Comparison of ENCODE assay signal across 14 mouse cellular contexts in the genomic region with DNA sequence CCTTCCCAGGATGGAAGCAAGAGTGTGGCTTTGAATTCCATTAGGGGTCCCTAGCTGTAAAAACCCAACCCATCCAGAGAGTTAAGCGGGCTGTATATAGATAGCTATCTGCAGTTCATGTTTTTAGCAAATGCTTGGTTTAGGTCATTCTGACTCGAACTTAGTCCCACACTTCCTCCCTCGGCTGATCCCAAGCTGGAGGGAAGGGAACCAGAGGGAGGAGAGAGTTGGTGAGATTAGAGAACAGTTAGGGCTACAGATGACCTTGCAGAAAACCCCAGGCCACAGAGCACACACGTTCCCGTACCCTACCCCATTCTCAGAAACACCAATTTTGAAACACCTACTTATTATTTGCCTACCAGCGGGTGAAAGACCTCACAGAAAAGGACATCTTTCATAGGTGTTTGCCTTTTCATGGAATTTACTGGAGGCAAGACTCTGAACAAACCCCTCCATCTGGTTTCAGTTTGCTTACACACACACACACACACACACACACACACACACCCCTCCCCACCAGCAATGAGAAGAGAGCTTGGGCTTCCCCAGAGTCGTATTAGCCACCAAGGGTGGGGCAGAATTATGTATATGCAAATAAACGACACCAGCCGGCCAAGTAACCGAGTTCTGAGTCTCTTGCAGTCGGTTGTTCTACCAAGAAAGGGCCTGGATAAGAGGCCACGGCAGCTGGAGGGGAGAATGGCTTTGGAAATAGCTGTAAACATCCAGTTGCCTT. TPM values are rescaled to one million over a fixed set of nuclear protein-coding genes. Genes with fewer than 3 reads are reported as not detected.
DNase-seq lines count a peak whose midpoint lies in the region; ATAC-seq lines count a peak whose summit lies in the region.
"Had no signal": no experiment of that assay in that cellular context is flagged by ENCODE, and none has a peak within 500 bp of the region (broad histone marks: within the 10 kb centered on the region; RNA-seq: fewer than 3 reads in every experiment).

No protein-coding gene starts in this region.

- H3K4me1 ChIP-seq in hindbrain, embryonic 12.5 days: peaks cover 8% of the 10 kb centered on the region
- H3K4me1 ChIP-seq in hindbrain, embryonic 11.5 days (replicated peaks; ENCODE audit: control insufficient read depth, insufficient read depth, low read length): no peaks in the 10 kb centered on the region
- peaks cover 38% of the 10 kb centered on the region for H3K4me1 ChIP-seq in megakaryocyte, embryonic 14.5 days
- H3K4me1 ChIP-seq in limb, embryonic 10.5 days: peaks cover 49% of the 10 kb centered on the region
- H3K4me1 ChIP-seq in forebrain, embryonic 16.5 days (replicated peaks; ENCODE audit: control insufficient read depth, insufficient read depth, low read length): no peaks in the 10 kb centered on the region

- no peak overlapping the region for H3K4me2 ChIP-seq in hindbrain, embryonic 12.5 days (replicated peaks)
- no peak overlapping the region for H3K4me2 ChIP-seq in hindbrain, embryonic 11.5 days (replicated peaks; ENCODE audit: low read depth, low read length)
- H3K4me2 ChIP-seq in forebrain, embryonic 16.5 days (ENCODE audit: low read length): no peak overlapping the region
- H3K4me2 ChIP-seq: midbrain, embryonic 12.5 days had no signal

- H3K4me3 ChIP-seq in hindbrain, embryonic 12.5 days: no peak overlapping the region
- H3K4me3 ChIP-seq in hindbrain, embryonic 11.5 days (ENCODE audit: low read depth, low read length): no peak overlapping the region
- peak overlapping the region; percentile 19 for H3K4me3 ChIP-seq in megakaryocyte, embryonic 14.5 days (replicated peaks)
- H3K4me3 ChIP-seq in limb, embryonic 10.5 days: peak overlapping the region; percentile 21; the same call in 1 of the 2 replicates
- H3K4me3 ChIP-seq in forebrain, embryonic 16.5 days (replicated peaks; ENCODE audit: low read length): no peak overlapping the region
- H3K4me3 ChIP-seq: midbrain, embryonic 12.5 days had no signal

- no peak for DNase-seq in hindbrain, embryonic 11.5 days (ENCODE audit: low spot score)
- peak; percentile 45 for DNase-seq in limb, embryonic 10.5 days (ENCODE audit: low spot score)
- no peak for DNase-seq in embryo, embryonic 10.5 days (ENCODE audit: low spot score)
- no peak for DNase-seq in thymus, postnatal 25 days
- DNase-seq: cerebellum, adult 18-20 months; forebrain, postnatal 0 days; kidney, postnatal 10 days; liver had no signal

- no peaks in the 10 kb centered on the region for H3K36me3 ChIP-seq in hindbrain, embryonic 12.5 days
- H3K36me3 ChIP-seq in hindbrain, embryonic 11.5 days (ENCODE audit: control insufficient read depth, insufficient read depth, low read length): no peaks in the 10 kb centered on the region
- H3K36me3 ChIP-seq in megakaryocyte, embryonic 14.5 days (replicated peaks; ENCODE audit: low read length): no peaks in the 10 kb centered on the region
- no peaks in the 10 kb centered on the region for H3K36me3 ChIP-seq in limb, embryonic 10.5 days
- H3K36me3 ChIP-seq in forebrain, embryonic 16.5 days (ENCODE audit: control insufficient read depth, insufficient read depth): no peaks in the 10 kb centered on the region
- H3K36me3 ChIP-seq: midbrain, embryonic 12.5 days had no signal

- no peak overlapping the region for H3K9ac ChIP-seq in hindbrain, embryonic 12.5 days
- no peak overlapping the region for H3K9ac ChIP-seq in hindbrain, embryonic 11.5 days (ENCODE audit: low read depth, low read length)
- H3K9ac ChIP-seq in forebrain, embryonic 16.5 days (replicated peaks; ENCODE audit: low read depth, low read length): no peak overlapping the region
- H3K9ac ChIP-seq: forebrain, postnatal 0 days; midbrain, embryonic 12.5 days had no signal

- WGBS in hindbrain, embryonic 12.5 days: 57% methylated on average over 12 of the region's 12 CpGs
- WGBS in hindbrain, embryonic 11.5 days: 55% methylated on average over 12 of the region's 12 CpGs
- 47% methylated on average over 12 of the region's 12 CpGs for WGBS in limb, embryonic 10.5 days
- WGBS in forebrain, embryonic 16.5 days: 60% methylated on average over 12 of the region's 12 CpGs

- H3K9me3 ChIP-seq in hindbrain, embryonic 12.5 days (replicated peaks): no peaks in the 10 kb centered on the region
- H3K9me3 ChIP-seq in hindbrain, embryonic 11.5 days (ENCODE audit: control insufficient read depth, low read length): no peaks in the 10 kb centered on the region
- no peaks in the 10 kb centered on the region for H3K9me3 ChIP-seq in megakaryocyte, embryonic 14.5 days
- no peaks in the 10 kb centered on the region for H3K9me3 ChIP-seq in limb, embryonic 10.5 days (replicated peaks)
- H3K9me3 ChIP-seq in forebrain, embryonic 16.5 days (ENCODE audit: control insufficient read depth, low read length): no peaks in the 10 kb centered on the region
- H3K9me3 ChIP-seq: midbrain, embryonic 12.5 days had no signal

- peaks cover 6% of the 10 kb centered on the region for H3K27me3 ChIP-seq in hindbrain, embryonic 12.5 days
- no peaks in the 10 kb centered on the region for H3K27me3 ChIP-seq in hindbrain, embryonic 11.5 days (ENCODE audit: control insufficient read depth, insufficient read depth, low read length)
- peaks cover 23% of the 10 kb centered on the region for H3K27me3 ChIP-seq in megakaryocyte, embryonic 14.5 days (replicated peaks)
- peaks cover 6% of the 10 kb centered on the region for H3K27me3 ChIP-seq in limb, embryonic 10.5 days (ENCODE audit: low read depth, poor library complexity, severe bottlenecking)
- no peaks in the 10 kb centered on the region for H3K27me3 ChIP-seq in forebrain, embryonic 16.5 days (replicated peaks; ENCODE audit: control insufficient read depth, insufficient read depth, low read length)

- no peak for ATAC-seq in hindbrain, embryonic 12.5 days (ENCODE audit: low FRiP score)
- ATAC-seq in hindbrain, embryonic 11.5 days (ENCODE audit: low FRiP score): no peak
- ATAC-seq in megakaryocyte, adult 5-6 weeks (ENCODE audit: poor library complexity, severe bottlenecking): no peak
- no peak for ATAC-seq in forebrain, embryonic 16.5 days
- ATAC-seq: activated CD4-positive, CD25-positive, alpha-beta regulatory T cell, adult 4 months; forebrain, postnatal 0 days had no signal

- peak overlapping the region; percentile 52; the same call in 1 of the 2 replicates for H3K27ac ChIP-seq in hindbrain, embryonic 12.5 days
- no peak overlapping the region for H3K27ac ChIP-seq in hindbrain, embryonic 11.5 days (ENCODE audit: low read depth, low read length)
- H3K27ac ChIP-seq in limb, embryonic 10.5 days: peak overlapping the region; percentile 85
- H3K27ac ChIP-seq in forebrain, embryonic 16.5 days (ENCODE audit: low read length): no peak overlapping the region
- H3K27ac ChIP-seq: midbrain, embryonic 12.5 days had no signal

RNA-seq across cellular contexts. Expression of gene Hsd11b2, which starts 8.4 kb away (rescaled TPM):
- polyA plus RNA-seq in hindbrain, embryonic 12.5 days (2016; fragmentation: Nextera tagmentation; extraction: Ambion mirVana): 24.2 and 24.7 TPM in 2 replicates
- 19.6 and 21.1 TPM in 2 replicates for polyA plus RNA-seq in hindbrain, embryonic 11.5 days (2014; fragmentation: Nextera tagmentation; extraction: Ambion mirVana)
- polyA plus RNA-seq in megakaryocyte, embryonic 14.5 days (2012; ENCODE audit: insufficient read depth, low replicate concordance): 0.12 TPM in 1 of 2 replicates, not detected in the other
- not detected in 2 replicates for total RNA-seq in megakaryocyte, adult 5-6 weeks (2015)
- total RNA-seq in megakaryocyte, adult 5-6 weeks (2017): not detected in 2 replicates
- polyA plus RNA-seq in limb, embryonic 10.5 days (2016; fragmentation: Nextera tagmentation; extraction: Ambion mirVana): 78.2 and 83.2 TPM in 2 replicates
- polyA plus RNA-seq in forebrain, embryonic 16.5 days (2015; fragmentation: Nextera tagmentation; extraction: Ambion mirVana): 0.35 and 0.48 TPM in 2 replicates
- polyA plus RNA-seq: activated CD4-positive, CD25-positive, alpha-beta regulatory T cell, adult 4 months had no signal

RNA-seq across cellular contexts. Expression of gene Zdhhc1, which starts 13.5 kb away (rescaled TPM):
- 35.8 and 36.1 TPM in 2 replicates for polyA plus RNA-seq in hindbrain, embryonic 12.5 days (2016; fragmentation: Nextera tagmentation; extraction: Ambion mirVana)
- 19.0 and 19.7 TPM in 2 replicates for polyA plus RNA-seq in hindbrain, embryonic 11.5 days (2014; fragmentation: Nextera tagmentation; extraction: Ambion mirVana)
- 5.4 and 9.0 TPM in 2 replicates for polyA plus RNA-seq in megakaryocyte, embryonic 14.5 days (2012; ENCODE audit: insufficient read depth, low replicate concordance)
- 0.52 and 1.2 TPM in 2 replicates for total RNA-seq in megakaryocyte, adult 5-6 weeks (2015)
- total RNA-seq in megakaryocyte, adult 5-6 weeks (2017): 0.20 and 0.92 TPM in 2 replicates
- 18.9 and 25.3 TPM in 2 replicates for polyA plus RNA-seq in limb, embryonic 10.5 days (2016; fragmentation: Nextera tagmentation; extraction: Ambion mirVana)
- polyA plus RNA-seq in forebrain, embryonic 16.5 days (2015; fragmentation: Nextera tagmentation; extraction: Ambion mirVana): 26.3 and 33.3 TPM in 2 replicates

RNA-seq across cellular contexts. Expression of gene Tppp3, which starts 38.8 kb away (rescaled TPM):
- polyA plus RNA-seq in hindbrain, embryonic 12.5 days (2016; fragmentation: Nextera tagmentation; extraction: Ambion mirVana): 162 and 186 TPM in 2 replicates
- polyA plus RNA-seq in hindbrain, embryonic 11.5 days (2014; fragmentation: Nextera tagmentation; extraction: Ambion mirVana): 206 and 218 TPM in 2 replicates
- polyA plus RNA-seq in megakaryocyte, embryonic 14.5 days (2012; ENCODE audit: insufficient read depth, low replicate concordance): 2.5 and 3.3 TPM in 2 replicates
- 2.5 and 2.9 TPM in 2 replicates for total RNA-seq in megakaryocyte, adult 5-6 weeks (2015)
- total RNA-seq in megakaryocyte, adult 5-6 weeks (2017): 6.5 and 13.4 TPM in 2 replicates
- 8.4 and 13.5 TPM in 2 replicates for polyA plus RNA-seq in limb, embryonic 10.5 days (2016; fragmentation: Nextera tagmentation; extraction: Ambion mirVana)
- 28.9 and 56.5 TPM in 2 replicates for polyA plus RNA-seq in forebrain, embryonic 16.5 days (2015; fragmentation: Nextera tagmentation; extraction: Ambion mirVana)

RNA-seq across cellular contexts. Expression of gene Atp6v0d1, which starts 55.7 kb away (rescaled TPM):
- 117 and 127 TPM in 2 replicates for polyA plus RNA-seq in hindbrain, embryonic 12.5 days (2016; fragmentation: Nextera tagmentation; extraction: Ambion mirVana)
- 141 and 155 TPM in 2 replicates for polyA plus RNA-seq in hindbrain, embryonic 11.5 days (2014; fragmentation: Nextera tagmentation; extraction: Ambion mirVana)
- 19.8 and 57.3 TPM in 2 replicates for polyA plus RNA-seq in megakaryocyte, embryonic 14.5 days (2012; ENCODE audit: insufficient read depth, low replicate concordance)
- 222 and 239 TPM in 2 replicates for total RNA-seq in megakaryocyte, adult 5-6 weeks (2015)
- 86.2 and 101 TPM in 2 replicates for total RNA-seq in megakaryocyte, adult 5-6 weeks (2017)
- 58.3 and 68.6 TPM in 2 replicates for polyA plus RNA-seq in limb, embryonic 10.5 days (2016; fragmentation: Nextera tagmentation; extraction: Ambion mirVana)
- polyA plus RNA-seq in forebrain, embryonic 16.5 days (2015; fragmentation: Nextera tagmentation; extraction: Ambion mirVana): 193 and 203 TPM in 2 replicates

Comparison
In these comparisons a context has a peak if more than half of its experiments do, and no peak if none do; other contexts are left out.
1. H3K27ac ChIP-seq: peak in hindbrain, embryonic 12.5 days (single experiment) and limb, embryonic 10.5 days (single experiment); none in hindbrain, embryonic 11.5 days (single experiment) and forebrain, embryonic 16.5 days (single experiment).
2. H3K4me3 ChIP-seq: peak in megakaryocyte, embryonic 14.5 days (single experiment) and limb, embryonic 10.5 days (single experiment); none in hindbrain, embryonic 12.5 days (single experiment), hindbrain, embryonic 11.5 days (single experiment) and forebrain, embryonic 16.5 days (single experiment).
3. RNA of gene Hsd11b2, which starts 8.4 kb away (polyA plus RNA-seq): 78.2 to 83.2 TPM in limb, embryonic 10.5 days, 24.2 to 24.7 TPM in hindbrain, embryonic 12.5 days and 19.6 to 21.1 TPM in hindbrain, embryonic 11.5 days; 0.35 to 0.48 TPM in forebrain, embryonic 16.5 days and 0.12 TPM in megakaryocyte, embryonic 14.5 days; every median in the first group is over 10 times any median in the second.